Mouse (Mus musculus): ENCODE results near the gene 2810021J22Rik. TPM values are rescaled to one million over a fixed set of nuclear protein-coding genes. Genes with fewer than 3 reads are reported as not detected.
"Not testable (repeated sequence)": the region's sequence is repeated elsewhere in the genome, so short reads cannot be mapped to it uniquely, and the experiment has no call there.

Gene 2810021J22Rik
- total RNA-seq (2022) = 1 to 10 TPM; 1.2 to 2.5 (median 1.6) TPM

DNA sequence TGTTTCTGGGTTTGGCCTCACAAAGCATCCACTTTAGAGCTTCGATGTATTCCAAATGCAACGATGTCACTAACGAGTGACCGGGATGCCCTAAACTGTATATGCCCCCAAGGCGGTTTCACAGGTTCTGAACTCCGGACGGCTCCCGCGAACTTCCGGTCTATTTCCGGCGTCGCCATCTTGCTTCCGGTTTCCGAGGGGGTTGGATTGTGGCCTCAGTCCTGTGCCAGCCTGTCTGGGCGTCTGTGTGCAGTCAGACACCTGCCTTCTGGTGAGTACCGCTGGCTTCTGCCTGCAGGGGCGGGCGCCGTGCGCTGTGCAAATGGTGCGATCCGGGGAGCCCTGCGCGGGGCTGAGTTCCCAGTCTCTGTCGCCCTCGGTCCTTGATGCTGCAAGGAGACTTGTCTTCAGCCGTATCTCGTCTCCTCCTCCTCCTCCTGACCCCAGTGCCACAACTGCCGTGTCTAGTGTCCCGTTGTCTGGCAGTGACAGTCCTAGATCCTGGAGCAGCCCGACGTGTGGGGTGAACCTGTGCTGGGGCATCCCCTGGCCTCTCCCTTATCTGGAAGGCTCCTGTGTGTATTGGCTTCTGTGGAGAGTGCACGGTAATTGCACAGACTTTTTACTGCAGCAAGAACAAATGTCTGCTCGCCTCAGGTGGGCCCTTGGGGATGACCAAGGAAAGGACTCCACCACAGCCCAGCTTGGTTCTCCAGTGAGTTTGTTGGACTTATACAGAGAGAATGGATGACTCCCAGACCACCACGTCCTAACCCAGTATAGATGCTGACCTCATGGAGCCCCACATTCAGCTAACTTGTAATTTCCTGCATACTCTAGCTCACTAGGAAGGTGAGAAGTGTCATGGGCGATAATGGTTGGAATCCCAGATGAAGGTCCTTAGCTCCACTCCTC is at the start of gene 2810021J22Rik:
Gene 2810021J22Rik (plus strand): TSS at position 178 of the 915 bp plus-strand sequence.
- peak; percentile 50 to 51 for DNase-seq (ENCODE audit: low spot score in 2 of 2)

DNA sequence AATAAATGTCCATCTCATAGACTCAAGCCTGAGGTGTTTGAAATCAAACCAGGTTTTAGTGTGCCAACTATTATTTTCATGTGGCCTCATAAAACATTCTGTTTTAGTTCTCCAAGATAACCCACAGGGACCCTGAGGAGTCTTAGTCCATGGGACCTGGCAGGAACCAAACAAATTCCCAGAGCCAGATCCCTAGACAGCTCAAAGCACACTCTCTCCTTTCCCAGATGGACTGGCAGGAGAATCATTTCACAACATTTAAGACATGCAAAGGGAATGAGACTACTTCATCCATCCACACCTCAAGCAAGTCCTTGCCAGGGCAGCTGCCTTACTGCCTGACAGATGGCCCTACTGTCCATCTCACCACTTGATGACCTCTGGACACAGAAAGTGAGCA is 38.1 kb upstream of the 2810021J22Rik start, which contains the start of gene Olfr312:
Gene Olfr312 (plus strand): TSS at position 301 of the 400 bp plus-strand sequence.
- not testable (repeated sequence) for DNase-seq (ENCODE audit: low spot score in 2 of 2)

DNA sequence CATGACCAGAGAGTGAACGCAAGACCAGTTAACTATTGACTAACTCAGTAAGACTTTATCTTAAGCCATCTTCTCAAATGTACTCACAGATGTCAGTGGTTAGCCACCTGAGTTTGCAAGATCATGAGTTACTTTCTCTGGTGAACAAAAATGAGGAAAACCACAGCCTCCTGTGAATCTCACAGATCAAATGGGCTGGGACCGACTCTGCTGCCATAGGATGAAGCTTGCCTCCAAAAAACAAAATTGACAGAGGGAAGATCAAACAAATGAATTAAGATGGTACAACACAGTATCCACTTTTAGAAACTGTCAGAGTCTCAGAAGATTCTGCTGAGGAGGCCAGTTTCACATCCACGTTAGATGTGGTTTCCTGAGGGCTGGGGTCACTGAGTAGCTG is 37.3 kb upstream of the 2810021J22Rik start:
- no peak for DNase-seq (ENCODE audit: low spot score in 2 of 2)

DNA sequence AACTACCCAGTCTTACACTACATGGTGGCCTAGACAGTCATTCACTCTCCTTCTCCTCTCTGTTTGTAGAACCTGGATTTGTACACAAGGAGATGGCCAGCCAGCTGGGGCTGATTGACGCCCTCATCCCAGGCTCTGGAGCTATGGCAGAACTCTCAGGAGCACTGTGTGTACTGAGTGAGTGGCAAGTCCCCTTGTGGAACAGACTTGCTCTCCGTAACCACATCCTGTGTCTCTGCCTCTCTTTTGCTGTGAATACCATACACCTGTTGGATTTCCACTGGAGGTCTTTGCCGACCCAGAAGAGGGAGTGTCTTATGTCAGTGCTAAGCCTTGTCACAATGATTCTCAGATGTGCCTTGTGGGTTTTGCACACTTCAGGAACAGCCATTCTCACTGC is 34.5 kb upstream of the 2810021J22Rik start:
- not testable (repeated sequence) for DNase-seq (ENCODE audit: low spot score in 2 of 2)

DNA sequence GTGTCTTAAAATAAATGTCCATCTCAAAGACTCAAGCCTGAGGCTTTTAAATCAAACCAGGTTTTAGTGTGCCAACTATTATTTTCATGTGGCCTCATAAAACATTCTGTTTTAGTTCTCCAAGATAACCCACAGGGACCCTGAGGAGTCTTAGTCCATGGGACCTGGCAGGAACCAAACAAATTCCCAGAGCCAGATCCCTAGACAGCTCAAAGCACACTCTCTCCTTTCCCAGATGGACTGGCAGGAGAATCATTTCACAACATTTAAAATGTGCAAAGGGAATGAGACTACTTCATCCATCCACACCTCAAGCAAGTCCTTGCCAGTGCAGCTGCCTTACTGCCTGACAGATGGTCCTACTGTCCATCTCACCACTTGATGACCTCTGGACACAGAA is 28.1 kb upstream of the 2810021J22Rik start, which contains the start of gene Olfr311:
Gene Olfr311 (plus strand): TSS at position 301 of the 400 bp plus-strand sequence.
- DNase-seq (ENCODE audit: low spot score in 2 of 2) = not testable (repeated sequence)

DNA sequence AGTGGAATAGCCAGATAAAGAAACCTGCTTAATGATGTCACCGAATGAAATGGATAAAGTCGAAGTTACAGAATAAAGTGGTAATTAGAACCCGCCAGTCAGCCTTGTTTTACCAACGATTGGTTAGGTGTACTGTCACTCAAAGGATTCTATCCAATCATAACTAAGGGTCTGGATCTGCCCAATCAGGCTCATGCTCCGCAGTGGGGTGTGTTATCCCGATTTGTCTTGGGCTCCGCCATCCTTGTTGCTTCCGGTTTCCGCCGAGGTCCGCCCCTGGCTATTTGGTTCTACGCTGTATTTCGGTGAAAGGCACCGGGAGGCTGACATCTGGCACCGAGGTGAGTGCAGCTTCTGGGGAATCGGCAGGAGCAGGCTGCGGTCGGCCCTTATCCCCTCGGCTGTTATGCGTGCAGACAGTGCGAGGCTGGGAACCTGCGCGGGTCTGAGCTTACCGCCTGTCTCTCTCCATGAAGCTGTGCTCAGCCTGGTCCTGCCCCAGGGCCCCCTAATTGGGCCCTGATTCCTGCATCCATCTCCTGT is 20.0 kb upstream of the 2810021J22Rik start, which contains the start of gene Gm12258:
Gene Gm12258 (plus strand): TSS at position 240 of the 543 bp plus-strand sequence.
- peak; percentile 70 to 76 for DNase-seq (ENCODE audit: low spot score in 2 of 2)

DNA sequence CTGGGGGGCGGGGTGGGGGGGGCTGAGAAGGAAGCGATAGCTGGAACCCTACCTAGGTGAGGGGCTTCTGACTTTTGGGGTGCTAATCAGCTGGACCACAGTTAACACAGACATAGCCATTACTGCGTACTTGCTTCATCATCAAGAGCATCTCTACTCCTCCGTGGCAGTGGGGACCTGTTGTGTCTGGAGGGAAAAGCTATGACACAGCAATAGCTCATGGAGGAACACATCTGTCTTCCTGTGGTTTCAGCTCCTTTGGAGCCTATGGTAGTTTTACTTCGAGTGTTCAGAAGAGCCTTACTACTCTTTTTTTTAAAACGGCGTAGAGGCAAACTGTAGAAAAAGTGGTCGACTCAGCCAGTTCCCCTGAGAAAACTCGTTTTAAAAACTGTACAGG is 19.4 kb upstream of the 2810021J22Rik start:
- DNase-seq (ENCODE audit: low spot score in 2 of 2) = no peak

DNA sequence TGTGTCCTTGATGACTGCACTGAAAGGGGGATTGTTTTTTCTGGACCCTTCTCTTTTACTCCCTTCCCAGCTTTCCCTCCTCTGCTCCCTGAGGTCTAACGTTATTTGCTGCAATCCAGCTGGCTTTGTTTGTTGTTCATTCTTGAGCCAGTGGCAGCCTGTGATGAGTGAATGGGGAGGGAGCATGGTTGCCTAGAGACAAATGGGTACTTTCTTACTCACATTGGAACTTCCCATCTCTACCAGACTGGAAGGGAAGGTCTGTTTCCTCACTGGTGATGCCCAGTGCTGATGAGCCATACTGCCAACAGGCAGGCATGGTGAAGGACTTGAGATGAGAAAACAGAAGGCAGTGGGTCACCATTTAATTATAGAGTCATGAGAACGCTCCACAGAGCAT is 17.3 kb upstream of the 2810021J22Rik start:
- DNase-seq (ENCODE audit: low spot score in 2 of 2) = no peak

DNA sequence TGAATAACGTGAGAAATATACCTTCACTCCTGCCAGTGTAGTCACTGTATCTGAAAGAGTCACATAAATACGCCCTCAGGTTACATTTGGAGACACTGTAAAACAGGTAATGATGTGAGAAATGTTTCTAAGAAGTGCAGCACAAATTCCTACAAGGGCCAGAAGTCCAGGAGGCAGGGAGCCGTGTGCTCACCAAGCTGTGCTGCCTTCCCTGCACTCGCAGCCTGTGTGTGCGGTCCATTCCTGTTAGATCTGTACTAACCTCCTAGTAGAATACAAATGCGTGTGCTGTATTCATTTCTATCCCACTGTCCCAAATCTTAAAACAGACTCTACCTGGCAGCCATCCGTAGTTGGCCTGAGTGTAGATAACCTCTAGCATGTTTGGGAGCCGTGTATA is 6.3 kb upstream of the 2810021J22Rik start:
- no peak for DNase-seq (ENCODE audit: low spot score in 2 of 2)

DNA sequence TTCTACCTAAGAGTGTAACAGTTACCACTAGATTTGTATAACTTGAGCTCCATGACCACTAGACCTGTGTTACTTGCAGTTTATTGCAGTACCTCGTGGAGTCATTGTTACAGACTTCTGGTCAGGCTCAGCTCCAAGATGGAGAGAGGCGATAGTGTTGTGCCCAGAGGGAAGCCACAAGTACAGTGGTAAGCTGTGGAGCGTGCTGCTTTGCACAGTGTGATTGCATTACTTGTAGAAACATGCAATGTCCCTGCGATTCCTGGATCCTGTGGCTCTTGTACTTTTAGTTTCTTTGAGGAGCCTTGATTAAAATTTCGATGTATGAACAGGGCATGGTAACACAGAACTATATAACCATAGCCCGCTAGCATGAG is 926 bp downstream of the 2810021J22Rik start:
- DNase-seq (ENCODE audit: low spot score in 2 of 2) = no peak

DNA sequence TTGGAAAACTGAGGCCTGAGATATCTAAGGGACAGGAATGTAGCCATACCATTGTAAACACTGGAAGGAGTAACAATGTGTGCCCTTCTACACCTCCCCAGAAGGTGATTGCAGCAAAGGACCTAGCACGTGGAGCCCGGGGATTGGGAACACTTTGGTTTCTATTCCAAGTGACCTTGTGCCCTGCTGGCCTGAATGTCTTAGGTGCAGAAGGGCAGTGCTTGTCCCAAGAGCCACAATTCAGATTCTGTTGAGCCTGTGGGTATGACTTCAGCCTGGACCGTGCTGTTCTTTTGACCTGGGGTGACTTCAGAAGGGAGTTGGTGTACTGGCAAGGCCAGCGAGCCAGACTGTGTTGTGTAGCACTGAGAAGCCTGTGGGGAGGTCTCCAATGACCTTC is 3.9 kb downstream of the 2810021J22Rik start:
- DNase-seq (ENCODE audit: low spot score in 2 of 2) = no peak

DNA sequence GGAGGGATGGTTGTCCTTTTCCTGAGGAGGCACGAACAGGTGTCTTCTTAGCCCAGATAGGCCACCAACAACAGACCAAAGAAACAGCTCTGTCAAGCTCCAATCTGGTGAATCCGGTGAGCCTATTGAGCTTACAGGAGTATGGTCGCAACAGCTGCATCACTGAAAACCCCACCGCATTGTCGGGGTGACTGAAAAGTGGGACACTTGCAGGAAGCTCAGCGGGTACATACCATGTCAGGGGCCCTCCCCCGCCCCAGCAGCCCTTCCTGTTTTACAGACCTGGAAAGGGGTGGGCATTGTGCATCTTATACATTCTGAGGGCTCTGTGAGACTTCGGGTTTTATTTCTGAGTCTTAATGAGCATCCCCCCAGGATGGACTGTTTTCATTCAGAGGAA is 16.7 kb downstream of the 2810021J22Rik start:
- no peak for DNase-seq (ENCODE audit: low spot score in 2 of 2)

DNA sequence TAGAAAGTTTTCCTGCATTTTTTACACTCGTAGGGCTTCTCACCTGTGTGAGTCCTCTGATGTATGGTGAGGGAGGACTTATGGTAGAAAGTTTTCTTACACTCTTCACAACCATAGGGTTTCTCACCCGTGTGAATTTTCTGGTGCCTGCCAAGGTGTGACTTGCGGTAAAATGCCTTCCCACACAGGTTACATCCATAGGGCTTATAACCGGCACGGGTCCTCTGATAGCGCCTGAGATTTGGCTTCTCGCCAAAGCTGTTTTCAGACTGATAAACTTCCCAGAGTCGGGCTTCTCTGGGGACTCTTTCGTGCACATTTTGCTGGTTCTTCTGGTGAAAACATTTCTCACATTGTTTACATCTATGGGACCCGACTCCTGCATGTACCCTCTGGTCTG is 23.5 kb downstream of the 2810021J22Rik start:
- DNase-seq (ENCODE audit: low spot score in 2 of 2) = no peak

DNA sequence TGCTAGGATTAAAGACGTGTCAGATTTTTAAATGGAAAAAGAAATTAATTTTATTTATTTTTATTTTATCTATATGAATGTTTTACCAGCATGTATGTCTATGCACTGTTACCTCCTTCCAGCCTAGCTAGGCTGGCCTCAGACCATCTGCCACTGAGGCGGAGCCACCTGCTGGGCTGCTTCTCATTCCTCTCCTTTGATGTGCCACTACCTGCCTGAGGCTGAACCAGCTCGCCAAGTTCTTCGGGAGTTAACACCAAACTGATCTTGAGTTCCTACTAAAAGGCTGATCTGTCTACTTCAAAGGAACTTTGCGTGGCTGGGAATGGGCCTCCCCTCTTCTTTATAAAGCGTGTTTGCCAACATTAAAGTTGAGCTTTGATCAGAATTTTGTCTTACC is 27.4 kb downstream of the 2810021J22Rik start:
- DNase-seq (ENCODE audit: low spot score in 2 of 2) = no peak

DNA sequence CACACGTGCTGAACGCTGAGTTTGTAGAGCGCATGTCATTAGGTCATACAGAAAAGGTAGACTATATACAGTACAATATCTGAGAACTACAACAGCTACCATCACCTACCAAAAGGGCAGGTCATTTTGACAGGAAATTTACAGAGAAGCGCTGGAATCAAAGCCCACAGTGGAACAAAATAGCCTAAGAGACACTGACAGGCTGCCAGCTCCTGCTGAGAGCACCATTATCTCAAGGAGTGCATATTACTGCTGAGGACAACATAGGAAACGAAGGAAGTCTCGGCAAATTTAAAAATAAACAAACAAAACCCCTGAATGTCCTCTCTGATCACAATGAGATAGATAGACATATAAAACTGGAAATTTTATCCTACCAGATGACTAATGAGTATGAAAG is 30.5 kb downstream of the 2810021J22Rik start:
- DNase-seq (ENCODE audit: low spot score in 2 of 2) = no peak

DNA sequence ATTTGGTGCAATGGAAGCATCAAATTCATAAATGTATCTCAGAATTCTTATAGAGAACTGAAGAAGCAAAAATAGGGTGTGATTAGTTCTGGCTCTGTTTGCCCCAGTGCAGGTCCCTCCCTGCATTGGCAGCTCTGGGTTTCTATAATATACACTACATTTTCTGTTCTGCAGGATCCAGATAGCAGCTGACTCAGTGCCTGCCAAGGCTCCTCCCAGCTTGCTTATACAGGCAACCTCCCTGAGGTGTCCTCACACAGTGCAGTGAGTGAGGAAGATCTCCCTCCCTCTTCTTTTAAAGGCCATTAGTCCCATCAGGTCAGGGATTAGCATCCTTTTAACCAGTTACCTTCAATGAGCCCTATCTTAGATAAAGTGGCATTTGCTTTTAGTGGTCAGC is 34.1 kb downstream of the 2810021J22Rik start:
- no peak for DNase-seq (ENCODE audit: low spot score in 2 of 2)

DNA sequence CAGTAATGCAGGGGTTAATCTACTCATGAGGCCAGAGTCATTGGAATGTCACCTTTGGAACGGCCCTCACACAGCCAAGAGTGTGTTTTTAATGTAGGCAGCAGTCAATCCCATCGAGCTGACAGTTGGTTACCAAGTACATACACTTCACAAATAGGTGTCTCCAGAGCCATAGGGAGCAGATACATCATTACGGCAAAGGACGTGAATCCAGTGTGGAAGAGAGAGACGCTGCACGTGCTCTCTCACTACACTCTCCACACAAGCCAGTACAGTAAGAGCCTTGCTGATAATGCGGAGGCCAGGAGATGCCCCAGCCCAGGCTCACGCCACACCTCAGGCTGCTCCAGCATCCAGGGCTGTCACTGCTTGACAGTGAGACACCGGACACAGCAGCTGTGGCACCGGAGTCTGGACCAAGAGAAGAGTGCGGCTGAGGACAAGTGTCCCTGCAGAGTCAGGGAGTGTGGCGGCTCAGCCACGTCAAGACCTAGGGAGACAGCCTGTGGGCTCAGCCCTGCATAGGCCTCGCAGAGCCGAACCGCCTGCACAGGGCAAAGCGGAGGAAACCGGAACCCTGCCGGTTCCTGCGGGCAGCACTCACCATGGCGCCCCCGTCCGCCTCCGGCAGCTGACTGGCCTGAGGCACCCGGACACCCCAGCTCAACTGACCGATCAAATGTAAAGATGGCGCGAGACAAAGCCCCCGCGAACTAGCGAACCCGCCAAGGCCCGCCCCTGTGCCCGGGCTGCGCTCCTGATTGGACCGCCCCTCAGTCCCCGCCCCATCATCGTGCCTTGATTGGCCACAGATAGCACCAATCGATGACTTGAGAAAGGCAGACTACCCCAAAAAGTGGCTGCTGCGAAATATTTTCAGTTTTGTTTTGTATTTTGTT is 36.7 kb downstream of the 2810021J22Rik start, which contains the start of gene Zfp39:
Gene Zfp39 (minus strand): TSS at position 715 of the 899 bp plus-strand sequence.
- peak; percentile 95 to 97 for DNase-seq (ENCODE audit: low spot score in 2 of 2)

DNA sequence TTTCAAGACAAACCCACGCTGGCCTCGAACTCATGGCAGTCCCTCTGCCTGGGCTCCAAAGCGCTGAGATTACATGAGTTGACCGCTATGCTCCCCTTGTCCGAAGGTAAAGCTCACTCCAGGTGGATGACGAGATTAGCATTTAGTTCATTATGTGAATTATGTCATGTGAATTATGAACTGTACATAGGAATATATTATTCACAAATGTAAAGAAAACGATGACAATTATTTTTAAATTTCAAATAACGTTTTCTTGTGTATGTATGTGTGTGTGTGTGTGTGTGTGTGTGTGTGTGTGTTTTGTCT is 37.3 kb downstream of the 2810021J22Rik start:
- no peak for DNase-seq (ENCODE audit: low spot score in 2 of 2)

DNA sequence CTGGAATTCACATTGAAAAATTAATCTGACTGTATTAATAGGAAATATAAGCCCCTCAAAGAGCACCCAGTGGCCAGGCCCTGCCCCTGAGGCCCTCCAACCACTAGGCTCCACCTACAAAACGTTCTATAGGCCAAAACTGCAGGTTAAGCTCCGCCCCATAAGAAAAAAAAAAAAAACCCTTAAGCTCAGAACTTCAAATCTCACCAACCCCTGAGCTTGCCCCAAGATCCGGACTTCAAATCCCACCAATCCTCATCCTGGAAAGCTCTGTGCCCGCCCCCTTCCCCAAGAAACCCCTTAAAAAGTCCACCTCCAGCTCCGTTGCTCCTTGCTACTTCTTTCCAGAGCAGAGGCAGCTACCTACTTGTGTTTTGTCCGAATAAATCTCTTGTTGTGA is 37.8 kb downstream of the 2810021J22Rik start:
- no peak for DNase-seq (ENCODE audit: low spot score in 2 of 2)

DNA sequence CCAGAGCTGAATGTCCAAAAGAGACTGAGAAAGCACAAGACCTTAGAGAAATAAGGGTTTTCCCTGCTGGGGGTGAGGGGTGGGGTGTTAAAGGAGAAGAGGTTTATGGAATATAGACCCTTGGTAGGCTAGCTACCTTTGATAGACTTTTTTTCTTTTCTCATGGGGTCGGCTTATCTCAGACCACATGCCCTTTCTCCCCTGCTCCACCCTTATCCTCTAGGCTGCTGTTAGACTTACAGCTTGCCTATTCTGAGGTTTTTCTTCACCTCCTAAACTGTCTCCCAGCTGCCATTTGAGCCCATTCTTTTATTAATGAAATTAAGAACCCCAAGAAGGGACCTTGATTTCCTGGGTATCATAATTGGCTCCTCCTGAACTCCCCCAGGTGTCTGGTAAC is 46.8 kb downstream of the 2810021J22Rik start:
- DNase-seq (ENCODE audit: low spot score in 2 of 2) = no peak

DNA sequence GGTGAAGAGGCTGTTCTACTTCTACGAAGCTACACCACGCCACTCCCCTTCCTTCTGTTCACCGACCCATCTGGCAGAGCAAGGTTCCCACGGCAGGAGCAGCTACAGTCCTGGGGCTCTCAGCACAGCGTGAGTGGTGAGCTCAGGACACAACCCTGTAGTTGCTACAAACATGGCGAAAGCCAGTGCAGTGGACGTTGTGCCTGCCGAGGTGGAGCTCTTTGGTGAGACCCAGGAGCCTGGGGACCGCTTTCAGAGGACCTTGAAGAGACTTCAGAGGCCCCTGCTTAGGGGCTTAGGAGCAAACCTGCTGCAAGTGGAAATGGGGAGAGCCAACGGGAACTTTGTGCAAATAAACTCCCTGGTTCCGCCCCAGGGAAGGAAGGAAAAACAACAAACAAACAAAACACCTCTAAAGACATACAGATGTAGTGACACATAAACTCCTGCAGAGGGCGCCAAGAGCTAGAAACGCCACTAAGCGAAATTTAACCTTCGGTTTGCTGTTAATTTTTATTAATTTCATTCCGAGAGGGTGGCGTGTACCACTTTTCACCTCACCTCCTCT is 47.5 kb downstream of the 2810021J22Rik start:
- no peak for DNase-seq (ENCODE audit: low spot score in 2 of 2)
